Mouse (Mus musculus) CD4-positive, CD25-positive, alpha-beta regulatory T cell, adult 9 weeks (primary cell): ENCODE measurements around the gene Eepd1. TPM values are rescaled to one million over a fixed set of nuclear protein-coding genes. Genes with fewer than 3 reads are reported as not detected.

Experiments used
- polyA plus RNA-seq: library from polyadenylated mRNA; unstranded; fragments of 100-300 nt; shearing (Covaris generic); gene quantifications from one replicate; pipeline ENCODE4 v1.2.1, GENCODE M21; 2017

The Eepd1 gene
- 0.42 TPM for polyA plus RNA-seq

DNA sequence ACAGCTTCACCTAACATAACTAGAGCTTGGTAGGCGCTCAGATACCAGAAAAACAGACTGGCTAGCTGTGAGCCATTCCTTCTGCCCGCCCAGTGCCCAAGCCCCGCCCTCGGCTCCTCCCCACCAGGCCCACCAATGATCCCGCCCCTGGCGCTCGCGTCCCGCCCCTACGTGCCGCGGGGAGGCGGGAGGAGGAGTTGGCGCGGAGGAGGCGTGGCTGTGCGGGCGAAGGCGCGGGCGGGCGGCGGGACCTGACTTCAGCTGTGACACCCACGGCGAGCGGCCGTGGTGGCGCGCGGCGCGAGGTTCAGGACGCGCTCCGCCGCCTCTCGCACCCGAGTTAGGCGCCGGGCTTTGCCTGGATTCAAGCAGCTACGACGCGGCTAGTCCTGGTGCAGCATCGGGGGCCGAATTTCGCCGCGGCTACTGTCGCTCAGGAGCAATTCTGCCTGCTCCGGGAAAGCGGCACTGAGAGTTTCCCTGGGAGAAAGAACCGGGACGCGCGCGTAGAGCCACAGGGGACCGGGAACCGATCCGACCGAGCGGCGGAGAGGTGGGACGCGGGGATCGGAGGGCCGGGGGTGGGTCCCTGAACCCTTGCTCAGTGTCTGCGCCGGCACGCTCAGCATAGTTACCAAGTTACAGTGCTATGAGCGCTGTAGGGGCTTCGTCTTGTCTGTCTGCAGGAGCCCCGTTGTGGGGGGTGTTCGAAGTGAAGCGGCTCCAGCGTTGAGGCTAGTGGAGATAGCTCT is at the start of gene Eepd1:
Gene Eepd1 (plus strand): TSS at position 204 of the 752 bp plus-strand sequence.

Other genes with a start within 250 kb of the Eepd1 start
- 389 TPM for gene Sept7, start 229.1 kb upstream of the Eepd1 start, polyA plus RNA-seq